In genomic region chr7:73535861-73536200, GRCm38 (mm10) we compare ENCODE assay signal across 9 mouse cellular contexts. TPM values are rescaled to one million over a fixed set of nuclear protein-coding genes. Genes with fewer than 3 reads are reported as not detected.
DNase-seq lines count a peak whose midpoint lies in the region; ATAC-seq and TF ChIP-seq lines count a peak whose summit lies in the region.
"Had no signal": no experiment of that assay in that cellular context is flagged by ENCODE, and none has a peak within 500 bp of the region (broad histone marks: within the 10 kb centered on the region; RNA-seq: fewer than 3 reads in every experiment).

No protein-coding gene starts in this region.

- H3K4me1 ChIP-seq in embryonic facial prominence, embryonic 14.5 days (ENCODE audit: control insufficient read depth, insufficient read depth, low read length) = peaks cover 29% of the 10 kb centered on the region
- H3K4me1 ChIP-seq in embryonic facial prominence, embryonic 10.5 days = peaks cover 47% of the 10 kb centered on the region
- H3K4me1 ChIP-seq in kidney, postnatal 0 days (replicated peaks; ENCODE audit: insufficient read depth, low read length) = peaks cover 35% of the 10 kb centered on the region
- peaks cover 38% of the 10 kb centered on the region for H3K4me1 ChIP-seq in bone marrow macrophage, adult 2 months (ENCODE audit: control insufficient read depth, insufficient read depth, low read length)
- H3K4me1 ChIP-seq in limb, embryonic 15.5 days = peaks cover 49% of the 10 kb centered on the region

- no peaks in the 10 kb centered on the region for H3K9me3 ChIP-seq in embryonic facial prominence, embryonic 14.5 days (ENCODE audit: control insufficient read depth, low read length)
- no peaks in the 10 kb centered on the region for H3K9me3 ChIP-seq in embryonic facial prominence, embryonic 10.5 days
- H3K9me3 ChIP-seq in kidney, postnatal 0 days (replicated peaks; ENCODE audit: low read length) = no peaks in the 10 kb centered on the region
- H3K9me3 ChIP-seq in limb, embryonic 15.5 days = no peaks in the 10 kb centered on the region

- H3K9ac ChIP-seq in embryonic facial prominence, embryonic 14.5 days (ENCODE audit: low read depth, low read length) = no peak overlapping the region
- no peak overlapping the region for H3K9ac ChIP-seq in kidney, postnatal 0 days (ENCODE audit: low read depth, low read length)
- no peak overlapping the region for H3K9ac ChIP-seq in limb, embryonic 15.5 days

- 57% methylated on average over 4 of the region's 4 CpGs for WGBS in embryonic facial prominence, embryonic 14.5 days
- 71% methylated on average over 4 of the region's 4 CpGs for WGBS in embryonic facial prominence, embryonic 10.5 days
- WGBS in kidney, postnatal 0 days = 36% methylated on average over 4 of the region's 4 CpGs
- 63% methylated on average over 4 of the region's 4 CpGs for WGBS in limb, embryonic 15.5 days

- peaks cover 10% of the 10 kb centered on the region; the same call in 1 of the 2 replicates for H3K36me3 ChIP-seq in embryonic facial prominence, embryonic 14.5 days (ENCODE audit: control insufficient read depth, insufficient read depth, low read length)
- peaks cover 37% of the 10 kb centered on the region for H3K36me3 ChIP-seq in embryonic facial prominence, embryonic 10.5 days (replicated peaks)
- no peaks in the 10 kb centered on the region for H3K36me3 ChIP-seq in kidney, postnatal 0 days (ENCODE audit: insufficient read depth, low read length)
- H3K36me3 ChIP-seq in limb, embryonic 15.5 days = no peaks in the 10 kb centered on the region

- ATAC-seq in embryonic facial prominence, embryonic 14.5 days (ENCODE audit: low read depth) = no peak
- no peak for ATAC-seq in kidney, postnatal 0 days (replicated peaks; ENCODE audit: low FRiP score, low read depth)
- ATAC-seq in limb, embryonic 15.5 days (ENCODE audit: insufficient number of reproducible peaks, low FRiP score, low TSS enrichment, low read depth) = no peak

- H3K27me3 ChIP-seq in embryonic facial prominence, embryonic 14.5 days (replicated peaks; ENCODE audit: control insufficient read depth, insufficient read depth, low read length) = no peaks in the 10 kb centered on the region
- H3K27me3 ChIP-seq in embryonic facial prominence, embryonic 10.5 days (replicated peaks; ENCODE audit: low read depth, poor library complexity, severe bottlenecking) = no peaks in the 10 kb centered on the region
- H3K27me3 ChIP-seq in kidney, postnatal 0 days (ENCODE audit: insufficient read depth, low read length) = no peaks in the 10 kb centered on the region
- H3K27me3 ChIP-seq in limb, embryonic 15.5 days = no peaks in the 10 kb centered on the region

- no peak overlapping the region for H3K4me2 ChIP-seq in embryonic facial prominence, embryonic 14.5 days (ENCODE audit: low read depth, low read length)
- peak overlapping the region; percentile 23 for H3K4me2 ChIP-seq in kidney, postnatal 0 days (ENCODE audit: low read length)
- H3K4me2 ChIP-seq in limb, embryonic 15.5 days = no peak overlapping the region

- H3K27ac ChIP-seq in embryonic facial prominence, embryonic 14.5 days (replicated peaks; ENCODE audit: low read depth, low read length) = 0 out of 2 replicates have a peak overlapping the region, but pooled peaks have one; percentile 23
- no peak overlapping the region for H3K27ac ChIP-seq in embryonic facial prominence, embryonic 10.5 days (replicated peaks)
- H3K27ac ChIP-seq in kidney, postnatal 0 days = peak overlapping the region; percentile 14
- H3K27ac ChIP-seq in bone marrow macrophage, adult 2 months (ENCODE audit: insufficient read depth, low read depth, low read length) = peak overlapping the region; percentile 0; the same call in 1 of the 2 replicates
- peak overlapping the region; percentile 59; the same call in 1 of the 2 replicates for H3K27ac ChIP-seq in limb, embryonic 15.5 days

- no peak for TF ChIP-seq POLR2A in bone marrow macrophage, adult 2 months (IDR thresholded peaks at IDR 0.05; ENCODE audit: borderline replicate concordance, low read depth, low read length)

- TF ChIP-seq CTCF in kidney, postnatal 0 days (IDR thresholded peaks at IDR 0.05; ENCODE audit: low read depth) = no peak
- TF ChIP-seq CTCF in bone marrow macrophage, adult 2 months (IDR thresholded peaks at IDR 0.05; ENCODE audit: low read depth, low read length) = no peak

- no peak for DNase-seq in embryonic facial prominence, embryonic 14.5 days (ENCODE audit: low spot score)
- no peak for DNase-seq in embryonic facial prominence, embryonic 10.5 days (ENCODE audit: low spot score)
- no peak for DNase-seq in kidney, postnatal 0 days (ENCODE audit: low spot score)
- no peak for DNase-seq in kidney, postnatal 10 days
- DNase-seq in layer of hippocampus, adult 18-20 months (ENCODE audit: low spot score in 2 of 2) = no peak
- DNase-seq in layer of hippocampus, adult 9-11 months = no peak
- DNase-seq: thymus, postnatal 14 days had no signal

- H3K4me3 ChIP-seq in embryonic facial prominence, embryonic 14.5 days (ENCODE audit: low read depth, low read length) = no peak overlapping the region
- H3K4me3 ChIP-seq in embryonic facial prominence, embryonic 10.5 days = no peak overlapping the region
- no peak overlapping the region for H3K4me3 ChIP-seq in kidney, postnatal 0 days (replicated peaks; ENCODE audit: low read depth, low read length)
- H3K4me3 ChIP-seq in bone marrow macrophage, adult 2 months (ENCODE audit: insufficient read depth, low read length) = 0 out of 2 replicates have a peak overlapping the region, but pooled peaks have one; percentile 5
- H3K4me3 ChIP-seq in limb, embryonic 15.5 days = no peak overlapping the region

RNA-seq across cellular contexts. Expression of gene Chd2, which starts 5.8 kb away (rescaled TPM):
- polyA plus RNA-seq in embryonic facial prominence, embryonic 14.5 days (2014; fragmentation: Nextera tagmentation; extraction: Ambion mirVana) = 39.5 and 54.6 TPM in 2 replicates
- 49.2 and 54.8 TPM in 2 replicates for polyA plus RNA-seq in embryonic facial prominence, embryonic 10.5 days (2016; fragmentation: Nextera tagmentation; extraction: Ambion mirVana)
- polyA plus RNA-seq in kidney, postnatal 0 days (2015; fragmentation: Nextera tagmentation; extraction: Ambion mirVana) = 41.6 and 44.1 TPM in 2 replicates
- polyA plus RNA-seq in bone marrow macrophage, adult 2 months (2012; ENCODE audit: insufficient read depth, insufficient read length, missing spikeins) = 44.4 and 47.9 TPM in 2 replicates
- 48.6 and 51.7 TPM in 2 replicates for polyA plus RNA-seq in limb, embryonic 15.5 days (2015; fragmentation: Nextera tagmentation; extraction: Ambion mirVana)
- total RNA-seq in layer of hippocampus, adult 18-20 months (2021) = 10 to 100 TPM; 50.7 to 55.7 TPM
